Mouse (Mus musculus): Measurements from ENCODE around the gene Gm11042. TPM values are rescaled to one million over a fixed set of nuclear protein-coding genes. Genes with fewer than 3 reads are reported as not detected.

Gm11042 gene
- polyA plus RNA-seq (2012), result not detected in 2 replicates

GRCm38 (mm10) chr12:74316344-74316973 lies at the start of gene Gm11042:
Gene Gm11042 (minus strand): TSS chr12:74316394.

